Mouse (Mus musculus) heart, adult 18-20 months (tissue): Measurements from ENCODE around the gene Hdgf. TPM values are rescaled to one million over a fixed set of nuclear protein-coding genes. Genes with fewer than 3 reads are reported as not detected.

ENCODE experiments used
- DNase-seq, 2 experiments: peaks; one replicate each; pipeline ENCODE4 v3.0.0; 2021 to 2022; ENCODE audit warnings: mixed read lengths in 1 of 2
- total RNA-seq, 2 experiments: library from RNA; stranded (reverse); gene quantifications; 2 replicates each; pipeline ENCODE4 v1.2.3; 2021

Gene Hdgf
- total RNA-seq, 2 experiments from 2014 or later = 111 to 117 TPM

DNA sequence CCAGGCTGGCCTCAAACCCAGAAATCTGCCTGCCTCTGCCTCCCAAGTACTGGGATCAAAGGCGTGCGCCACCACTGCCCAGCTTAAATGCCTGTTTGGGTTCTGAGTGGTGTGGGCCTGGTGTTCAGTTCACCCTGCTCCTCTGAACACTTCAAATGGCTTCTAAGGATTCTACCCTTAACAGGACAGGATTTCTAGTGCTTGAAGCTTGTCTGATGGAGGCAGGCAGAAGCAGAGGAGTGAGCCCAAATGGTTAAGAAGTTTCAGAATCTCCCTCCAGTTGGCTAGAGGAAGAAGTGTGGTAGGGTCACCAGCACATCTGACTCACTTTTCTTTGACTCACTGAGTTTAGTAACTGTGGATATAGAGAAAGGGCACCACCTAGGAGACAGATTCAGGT is 3.3 kb downstream of the Hdgf start:
- peak in 1 of 2 experiments; percentile 4 for DNase-seq

DNA sequence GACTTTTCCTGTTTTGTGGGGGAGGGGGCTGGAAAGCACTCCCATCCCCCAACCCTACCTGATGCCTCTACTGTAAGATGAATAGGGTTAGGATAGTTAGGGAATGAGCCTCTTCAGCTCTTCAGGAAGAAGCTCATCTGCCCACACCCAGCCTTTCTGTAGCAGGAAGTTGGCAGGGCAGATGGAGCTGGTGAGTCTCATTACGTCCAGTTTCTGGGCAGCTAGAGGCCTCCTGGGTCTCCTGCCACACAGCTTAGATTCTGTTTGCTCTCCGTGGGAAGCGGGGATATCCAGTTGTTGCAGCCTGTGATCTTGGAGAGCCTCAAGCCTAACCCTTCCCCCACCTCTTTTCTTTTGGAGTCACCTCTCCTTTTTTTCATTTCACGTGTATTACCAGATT is 3.8 kb downstream of the Hdgf start:
- DNase-seq = no peak

- DNase-seq = peak; percentile 86 to 88
Observed at GRCm38 (mm10) chr3:87910573-87911141, 4.5 kb downstream of the Hdgf start.

DNA sequence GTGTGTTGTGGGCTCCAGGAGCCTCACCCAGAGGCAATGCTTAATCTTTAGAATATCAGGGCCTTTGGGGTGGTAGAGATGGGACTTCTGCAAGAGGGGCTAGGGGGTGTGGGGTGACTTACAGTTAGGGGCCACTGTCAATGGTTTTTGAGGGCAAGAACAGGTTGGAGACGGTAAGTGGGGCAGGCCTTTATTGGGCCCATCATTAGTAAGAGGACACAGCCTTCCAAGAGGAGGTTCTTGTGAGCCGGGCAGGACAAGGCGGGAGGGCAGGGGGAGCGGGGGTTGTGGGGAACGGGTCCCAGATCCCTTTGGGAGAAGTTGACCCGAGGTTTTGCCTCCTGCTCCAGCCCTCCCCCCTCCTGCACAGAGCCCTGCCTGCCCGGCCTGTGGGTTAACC is 7.4 kb downstream of the Hdgf start:
- DNase-seq = no peak

- no peak for DNase-seq
Observed at GRCm38 (mm10) chr3:87913891-87914290, 7.8 kb downstream of the Hdgf start.

DNA sequence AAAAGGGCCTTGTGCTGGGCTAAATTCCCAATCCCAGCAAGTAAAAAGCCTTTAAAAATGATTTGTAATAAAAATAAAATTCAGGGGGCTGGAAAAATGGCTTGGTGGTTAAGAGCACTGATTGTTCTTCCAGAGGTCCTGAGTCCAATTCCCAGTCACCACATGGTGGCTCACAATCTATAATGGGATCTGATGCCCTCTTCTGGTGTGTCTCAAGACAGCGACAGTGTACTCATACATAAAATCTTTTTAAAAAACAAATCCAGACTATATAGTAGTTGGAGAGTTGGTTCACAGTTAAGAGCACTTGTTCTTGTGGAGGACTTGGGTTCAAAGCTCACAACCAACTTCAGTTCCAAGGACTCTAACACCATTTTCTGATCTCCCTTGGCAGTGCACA is 10.9 kb downstream of the Hdgf start:
- DNase-seq = no peak

DNA sequence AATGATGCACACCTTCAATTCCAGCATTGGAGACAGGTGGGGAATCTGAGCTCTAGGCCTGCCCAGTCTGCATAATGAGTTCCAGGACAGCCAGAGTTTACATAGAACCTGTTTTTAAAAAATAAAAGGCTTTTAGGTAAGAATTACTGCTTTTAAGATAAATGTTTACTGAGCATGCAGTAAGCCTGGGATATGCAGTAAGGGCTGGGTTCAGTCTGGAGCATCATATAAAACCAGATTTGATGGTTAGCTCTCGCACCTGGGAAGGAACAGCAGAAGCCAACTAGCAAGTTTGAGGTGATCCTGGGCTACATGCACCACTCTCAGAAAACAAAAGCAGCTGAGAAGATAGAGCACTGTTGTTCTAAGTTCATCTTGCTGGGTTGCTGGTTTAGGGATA is 12.4 kb downstream of the Hdgf start:
- no peak for DNase-seq

- peak; percentile 89 to 94 for DNase-seq
Observed at GRCm38 (mm10) chr3:87919336-87920108, 13.4 kb downstream of the Hdgf start, which contains the start of gene Mrpl24. Gene Mrpl24, plus strand, starts transcription at chr3:87919506.

- DNase-seq = no peak
Observed at GRCm38 (mm10) chr3:87920270-87920943, 14.3 kb downstream of the Hdgf start.

GRCm38 (mm10) chr3:87924996-87925395 is 18.9 kb downstream of the Hdgf start:
- DNase-seq = no peak

DNA sequence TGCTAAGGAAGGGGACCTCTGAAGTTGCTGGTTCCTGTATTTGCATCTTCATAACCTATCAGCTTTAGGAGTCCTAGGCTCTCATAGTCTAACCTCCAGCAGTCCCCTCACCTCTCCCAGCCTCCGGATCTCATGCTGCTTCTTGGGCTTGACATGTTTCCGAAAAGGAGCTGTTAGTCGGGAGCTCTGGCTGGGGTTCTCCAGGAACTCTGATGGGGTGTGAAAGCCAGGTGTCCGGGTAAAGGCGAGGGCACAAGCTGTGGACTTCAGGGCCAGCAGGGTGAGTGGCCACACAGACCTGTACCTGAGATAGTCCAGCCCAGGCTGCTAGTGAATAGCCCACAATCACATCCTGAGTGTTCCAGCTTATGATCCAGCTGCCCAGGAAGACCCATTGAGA is 21.3 kb downstream of the Hdgf start:
- no peak for DNase-seq

- DNase-seq = no peak
Observed at GRCm38 (mm10) chr3:87929341-87930077, 23.4 kb downstream of the Hdgf start.

DNA sequence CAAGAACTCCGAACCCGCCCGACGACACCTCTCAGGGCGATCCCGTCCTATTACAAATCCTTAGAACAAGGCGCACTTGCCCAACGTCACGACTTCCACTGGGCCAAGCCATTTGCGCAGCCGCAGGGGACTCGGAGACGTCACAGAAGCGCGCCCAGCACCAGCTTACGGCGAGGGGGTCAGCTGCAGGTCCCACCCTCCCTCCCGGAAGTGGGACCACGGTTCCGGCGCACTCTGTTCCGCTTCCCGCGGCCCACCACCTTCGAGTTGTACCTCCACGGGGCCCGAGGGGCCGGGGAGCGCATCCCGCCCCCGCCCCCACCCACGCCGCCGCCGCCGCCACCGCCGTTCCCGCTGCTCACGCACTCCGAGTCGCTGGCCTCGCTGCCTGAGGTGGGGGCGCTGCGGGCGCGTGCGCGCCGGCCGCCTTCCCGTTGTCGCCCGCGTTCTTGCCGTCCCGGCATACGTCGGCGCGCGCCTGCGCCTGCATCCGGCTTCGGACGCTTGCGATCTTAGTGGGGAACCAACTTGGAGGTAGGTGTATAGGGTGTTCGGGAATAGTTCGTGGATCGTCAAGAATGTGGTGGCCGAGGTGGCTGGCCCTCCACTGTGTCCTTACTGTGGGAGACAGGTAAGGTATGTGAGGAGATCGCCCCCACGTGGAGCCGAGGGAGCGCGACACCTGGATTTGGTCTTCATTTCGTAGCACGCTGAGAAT is 24.1 kb downstream of the Hdgf start, which contains the start of the genes Isg20l2 and Rrnad1:
TSS of gene Isg20l2 (plus strand) at position 237 of the 718 bp plus-strand sequence.
TSS of gene Rrnad1 (minus strand) at position 640 of the 718 bp plus-strand sequence.
- peak; percentile 98 to 99 for DNase-seq

GRCm38 (mm10) chr3:87934026-87934425 is 27.9 kb downstream of the Hdgf start:
- no peak for DNase-seq

- no peak for DNase-seq
Observed at GRCm38 (mm10) chr3:87934501-87934900, 28.4 kb downstream of the Hdgf start.

- no peak for DNase-seq
Observed at GRCm38 (mm10) chr3:87935201-87935600, 29.1 kb downstream of the Hdgf start.

GRCm38 (mm10) chr3:87935776-87936175 is 29.7 kb downstream of the Hdgf start:
- DNase-seq = peak; percentile 74 to 91

DNA sequence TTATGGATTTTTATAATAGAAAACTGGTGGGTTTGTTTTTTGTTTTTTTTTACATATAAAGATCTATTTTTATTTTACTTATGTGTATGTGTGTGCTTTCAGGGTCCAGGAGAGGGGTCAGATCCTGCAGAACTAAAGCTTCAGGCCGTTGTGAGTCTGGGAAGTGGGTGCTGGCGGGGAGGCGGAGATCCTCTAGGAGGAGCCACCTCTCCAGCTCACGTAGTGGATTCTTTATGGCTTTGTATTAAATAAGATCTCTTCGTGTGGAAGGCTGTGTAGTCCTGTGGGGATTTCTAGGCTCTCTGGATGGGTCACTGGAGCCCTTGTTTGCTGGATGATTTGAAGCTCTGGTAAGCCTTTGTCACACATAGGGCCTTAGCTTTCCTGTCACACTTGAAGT is 34.5 kb downstream of the Hdgf start:
- no peak for DNase-seq

DNA sequence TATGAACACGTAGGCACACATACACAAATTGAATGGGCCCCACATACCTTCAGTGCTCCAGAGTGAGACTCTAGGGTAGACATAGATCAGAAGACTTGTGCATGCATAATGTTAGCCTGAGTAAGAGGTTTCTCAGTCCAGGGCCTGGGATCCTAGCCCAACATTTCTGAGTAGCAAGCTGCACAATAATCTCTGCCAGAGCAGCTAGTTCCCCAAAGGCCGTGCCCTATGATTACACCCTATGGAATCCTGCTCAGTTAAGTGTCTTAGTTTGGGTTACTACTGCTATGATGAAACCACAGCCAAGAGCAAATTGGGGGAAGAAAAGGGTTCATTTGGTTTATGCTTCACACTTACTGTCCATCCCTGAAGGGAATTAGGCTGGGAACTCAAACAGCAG is 36.4 kb downstream of the Hdgf start:
- no peak for DNase-seq

DNA sequence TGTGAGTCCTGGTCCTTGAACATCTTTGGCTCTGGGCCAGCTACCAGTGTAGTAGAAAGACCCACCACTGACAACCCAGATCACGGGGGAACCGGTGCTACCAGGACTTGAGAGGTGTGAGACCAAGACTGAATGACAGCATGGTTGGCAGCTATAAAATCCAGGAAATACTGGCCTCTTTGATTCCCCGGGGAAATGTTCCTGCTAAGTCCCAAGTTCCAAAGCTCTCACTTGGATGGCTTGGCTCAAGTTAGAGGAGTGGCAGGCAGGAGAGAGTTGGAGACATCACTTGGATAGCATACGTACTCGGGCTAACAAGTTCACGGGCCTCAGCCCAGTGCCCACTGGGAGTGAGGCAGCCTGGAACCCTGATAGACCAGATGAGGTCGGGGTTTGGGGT is 37.5 kb downstream of the Hdgf start:
- no peak for DNase-seq

GRCm38 (mm10) chr3:87944838-87945600 is 38.9 kb downstream of the Hdgf start:
- peak in 1 of 2 experiments; percentile 56 for DNase-seq
